Mouse (Mus musculus) forebrain, embryonic 14.5 days (tissue): ENCODE data around the gene Ubn1. TPM values are rescaled to one million over a fixed set of nuclear protein-coding genes. Genes with fewer than 3 reads are reported as not detected.

Source experiments
- ATAC-seq: fragments of 200-750 bp; cut with Nextera tagmentation; 2 replicates; pipeline ENCODE4 v1.8.0; 2017; ENCODE audit warnings: mild to moderate bottlenecking, moderate library complexity
- DNase-seq: peaks from one replicate; pipeline ENCODE4 v3.0.0-alpha.2; 2015; ENCODE audit warnings: low spot score
- H3K27ac ChIP-seq: fragments of 300-500 bp; sonication (generic); 2 replicates; pipeline ENCODE4 v1.5.1; 2014; ENCODE audit warnings: low read depth, mild to moderate bottlenecking, control low read depth, low read length, moderate library complexity
- H3K27me3 ChIP-seq: fragments of 300-500 bp; sonication (generic); replicated peaks from 2 replicates; pipeline ENCODE4 v1.6.1; 2014; ENCODE audit warnings: low read length, control low read depth, mixed read lengths; ENCODE audit not compliant: control insufficient read depth, insufficient read depth
- H3K36me3 ChIP-seq: fragments of 300-500 bp; sonication (generic); 2 replicates; pipeline ENCODE4 v1.6.1; 2014; ENCODE audit warnings: low read length, control low read depth; ENCODE audit not compliant: control insufficient read depth, insufficient read depth
- H3K4me1 ChIP-seq: fragments of 300-500 bp; sonication (generic); 2 replicates; pipeline ENCODE4 v1.6.1; 2014; ENCODE audit warnings: antibody characterized with exemption, low read length, control low read depth; ENCODE audit not compliant: control insufficient read depth, insufficient read depth
- H3K4me2 ChIP-seq: fragments of 300-500 bp; sonication (generic); 2 replicates; pipeline ENCODE4 v1.6.1; 2014; ENCODE audit warnings: mild to moderate bottlenecking, control low read depth, low read length
- H3K4me3 ChIP-seq: fragments of 300-500 bp; sonication (generic); 2 replicates; pipeline ENCODE4 v1.5.1; 2014; ENCODE audit warnings: low read depth, low read length, control low read depth
- H3K9ac ChIP-seq: fragments of 300-500 bp; sonication (generic); 2 replicates; pipeline ENCODE4 v1.6.1; 2014; ENCODE audit warnings: mild to moderate bottlenecking, low read length, control low read depth, moderate library complexity
- H3K9me3 ChIP-seq: fragments of 300-500 bp; sonication (generic); replicated peaks from 2 replicates; pipeline ENCODE4 v1.6.1; 2016; ENCODE audit warnings: low read length, control low read depth, mixed read lengths; ENCODE audit not compliant: control insufficient read depth
- WGBS: fragments of 180-500 bp; shearing (Covaris S2); extraction: QIAGEN DNeasy Blood & Tissue Kit; methylation state at CpG from one replicate; pipeline ENCODE4 v1.1.7; 2014; 5-methylcytosine and 5-hydroxymethylcytosine counted together
- polyA plus RNA-seq: library from polyadenylated mRNA; unstranded; fragments of >200 nt; fragmentation: Nextera tagmentation; extraction: Ambion mirVana; gene quantifications from 2 replicates; pipeline ENCODE4 v1.2.1, GENCODE M21; 2014

Gene Ubn1
- polyA plus RNA-seq, 1 experiment from 2014 or later = 14.3 TPM

DNA sequence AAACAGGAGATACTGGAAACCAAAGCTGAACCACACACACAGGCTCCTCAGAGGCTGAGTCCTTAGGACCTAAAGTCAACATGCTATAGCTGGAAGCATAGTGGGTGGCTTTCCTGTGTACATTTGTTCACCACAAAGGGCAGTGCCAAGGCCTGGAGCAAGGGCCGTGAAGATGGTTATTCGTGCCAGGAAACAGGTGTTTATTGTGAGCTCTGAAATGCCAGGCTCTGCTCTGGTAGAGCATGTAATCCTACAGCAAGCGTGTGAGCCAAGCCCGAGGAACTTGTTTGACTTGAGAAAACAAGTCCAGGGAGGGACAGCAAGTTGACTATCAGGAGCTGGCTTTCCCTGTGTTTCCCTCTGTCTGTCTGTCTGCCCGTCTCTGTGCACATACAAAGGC lies 43.4 kb downstream of the Ubn1 start:
- ATAC-seq (no peak), DNase-seq (no peak)
- Histone ChIP-seq H3K4me3 (no peak overlapping the region), H3K36me3 (peaks cover 5% of the 10 kb centered on the region; the same call in 1 of the 2 replicates), H3K4me2 (no peak overlapping the region), H3K9ac (no peak overlapping the region), H3K9me3 (no peaks in the 10 kb centered on the region), H3K27ac (no peak overlapping the region), H3K4me1 (no peaks in the 10 kb centered on the region), H3K27me3 (no peaks in the 10 kb centered on the region)
- WGBS = 94% methylated on average over 5 of the region's 5 CpGs

GRCm38 (mm10) chr16:5096504-5096903 lies 46.6 kb downstream of the Ubn1 start:
- Histone ChIP-seq H3K4me2 (no peak overlapping the region), H3K36me3 (no peaks in the 10 kb centered on the region), H3K9me3 (no peaks in the 10 kb centered on the region), H3K4me1 (no peaks in the 10 kb centered on the region), H3K27ac (no peak overlapping the region), H3K4me3 (no peak overlapping the region), H3K9ac (no peak overlapping the region), H3K27me3 (no peaks in the 10 kb centered on the region)
- ATAC-seq (no peak), DNase-seq (no peak)
- 79% methylated on average over 8 of the region's 8 CpGs for WGBS

- H3K27ac ChIP-seq = no peak overlapping the region
- H3K27me3 ChIP-seq = no peaks in the 10 kb centered on the region
- 60% methylated on average over 6 of the region's 6 CpGs for WGBS
- H3K9me3 ChIP-seq = no peaks in the 10 kb centered on the region
- ATAC-seq (no peak), DNase-seq (no peak)
- H3K4me2 ChIP-seq = no peak overlapping the region
- H3K9ac ChIP-seq = no peak overlapping the region
- no peaks in the 10 kb centered on the region for H3K36me3 ChIP-seq
- H3K4me1 ChIP-seq = no peaks in the 10 kb centered on the region
- H3K4me3 ChIP-seq = no peak overlapping the region
These were observed 51.1 kb downstream of the Ubn1 start for GRCm38 (mm10) chr16:5101000-5101399.

- WGBS = 92% methylated on average over 7 of the region's 7 CpGs
- Histone ChIP-seq H3K4me1 (0 out of 2 replicates have a peak, but pooled peaks cover 2% of the 10 kb centered on the region), H3K9ac (no peak overlapping the region), H3K4me2 (no peak overlapping the region), H3K27ac (no peak overlapping the region), H3K27me3 (no peaks in the 10 kb centered on the region), H3K36me3 (no peaks in the 10 kb centered on the region), H3K4me3 (no peak overlapping the region), H3K9me3 (no peaks in the 10 kb centered on the region; the same call in 1 of the 2 replicates)
- DNase-seq = no peak
- no peak for ATAC-seq
These were observed 60.0 kb downstream of the Ubn1 start for GRCm38 (mm10) chr16:5109877-5110276.

DNA sequence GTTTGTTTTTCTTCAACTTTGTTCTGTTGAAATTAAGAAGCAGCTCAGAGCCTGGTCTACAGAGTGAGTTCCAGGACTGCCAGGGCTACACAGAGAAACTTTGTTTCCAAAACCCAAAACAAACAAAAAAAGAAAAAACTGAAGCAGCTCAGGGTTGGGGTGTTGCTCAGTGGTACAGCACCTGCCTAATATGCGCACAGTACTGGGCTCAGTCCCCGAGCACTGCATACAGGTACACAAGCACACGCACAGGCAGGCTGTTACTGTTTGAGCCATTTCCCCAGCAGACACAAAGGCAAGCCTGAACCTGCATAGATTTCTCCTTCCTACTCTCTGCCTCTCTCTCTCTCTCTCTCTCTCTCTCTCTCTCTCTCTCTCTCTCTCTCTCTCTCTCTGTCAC lies 61.2 kb downstream of the Ubn1 start:
- H3K9ac ChIP-seq = no peak overlapping the region
- 0 out of 2 replicates have a peak, but pooled peaks cover 2% of the 10 kb centered on the region for H3K4me1 ChIP-seq
- no peak for DNase-seq
- no peak overlapping the region for H3K27ac ChIP-seq
- no peaks in the 10 kb centered on the region for H3K36me3 ChIP-seq
- no peak overlapping the region for H3K4me2 ChIP-seq
- ATAC-seq = no peak
- no peaks in the 10 kb centered on the region; the same call in 1 of the 2 replicates for H3K9me3 ChIP-seq
- H3K4me3 ChIP-seq = no peak overlapping the region
- no peaks in the 10 kb centered on the region for H3K27me3 ChIP-seq
- WGBS = 84% methylated on average over 3 of the region's 3 CpGs

GRCm38 (mm10) chr16:5113002-5113550 lies 63.2 kb downstream of the Ubn1 start:
- no peaks in the 10 kb centered on the region; the same call in 1 of the 2 replicates for H3K9me3 ChIP-seq
- no peak; the same call in 1 of the 2 replicates for ATAC-seq
- H3K27ac ChIP-seq = no peak overlapping the region
- H3K36me3 ChIP-seq = no peaks in the 10 kb centered on the region
- 0 out of 2 replicates have a peak, but pooled peaks cover 2% of the 10 kb centered on the region for H3K4me1 ChIP-seq
- DNase-seq = peak; percentile 37
- WGBS = 44% methylated on average over 4 of the region's 4 CpGs
- H3K9ac ChIP-seq = no peak overlapping the region
- H3K4me2 ChIP-seq = no peak overlapping the region
- H3K27me3 ChIP-seq = no peaks in the 10 kb centered on the region
- no peak overlapping the region for H3K4me3 ChIP-seq

DNA sequence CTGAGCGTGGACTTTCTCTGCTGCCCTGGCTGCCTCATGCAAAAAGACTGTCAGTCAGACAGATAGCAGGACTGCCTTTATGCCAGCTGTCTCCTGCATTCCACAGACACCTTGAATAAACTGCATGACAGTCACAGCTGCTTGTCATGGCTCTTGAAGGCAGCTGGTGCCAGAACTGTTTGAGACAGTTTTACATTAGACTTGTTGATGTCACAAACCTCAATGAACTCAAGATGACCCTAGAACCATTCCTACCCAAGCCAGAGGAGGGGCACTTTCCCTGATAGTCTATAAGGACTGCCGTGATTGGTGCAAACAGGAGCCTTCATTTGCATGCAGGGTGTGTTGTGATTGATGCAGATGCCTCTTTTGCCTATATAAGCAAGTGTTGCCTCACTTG lies 63.7 kb downstream of the Ubn1 start:
- ATAC-seq (no peak), DNase-seq (no peak)
- Histone ChIP-seq H3K9ac (no peak overlapping the region), H3K27me3 (no peaks in the 10 kb centered on the region), H3K27ac (no peak overlapping the region), H3K4me1 (0 out of 2 replicates have a peak, but pooled peaks cover 2% of the 10 kb centered on the region), H3K9me3 (no peaks in the 10 kb centered on the region), H3K4me2 (no peak overlapping the region), H3K36me3 (no peaks in the 10 kb centered on the region), H3K4me3 (no peak overlapping the region)
- 73% methylated on average over 2 of the region's 2 CpGs for WGBS

- no peaks in the 10 kb centered on the region; the same call in 1 of the 2 replicates for H3K9me3 ChIP-seq
- no peaks in the 10 kb centered on the region for H3K36me3 ChIP-seq
- no peak overlapping the region for H3K9ac ChIP-seq
- no peak overlapping the region for H3K4me2 ChIP-seq
- no peak overlapping the region for H3K4me3 ChIP-seq
- WGBS = 85% methylated on average over 4 of the region's 4 CpGs
- no peak overlapping the region for H3K27ac ChIP-seq
- ATAC-seq = no peak
- no peaks in the 10 kb centered on the region for H3K27me3 ChIP-seq
- H3K4me1 ChIP-seq = no peaks in the 10 kb centered on the region
- DNase-seq = no peak
These were observed 69.5 kb downstream of the Ubn1 start for GRCm38 (mm10) chr16:5119385-5119784.

DNA sequence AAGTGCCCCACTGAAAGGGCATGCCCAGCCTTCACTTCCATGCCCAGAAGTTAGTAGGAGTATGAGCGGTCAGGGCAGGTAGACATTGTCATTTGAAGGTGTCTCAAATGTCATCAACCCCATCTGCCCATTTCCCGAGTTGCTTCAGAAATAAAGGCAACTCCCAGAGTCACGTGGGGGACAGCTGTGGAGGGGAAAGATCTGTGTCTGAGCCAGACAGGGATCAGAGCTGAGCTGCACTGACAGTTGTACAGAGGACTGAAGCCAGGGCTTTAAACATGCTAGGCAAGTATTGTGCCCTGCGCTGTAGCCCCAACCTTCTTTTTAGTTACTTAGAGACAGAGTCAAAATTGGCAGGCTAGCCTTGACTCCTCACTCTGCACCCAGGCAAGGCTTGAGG lies 70.0 kb downstream of the Ubn1 start:
- 84% methylated on average over 4 of the region's 4 CpGs for WGBS
- DNase-seq (no peak), ATAC-seq (no peak)
- no peaks in the 10 kb centered on the region for H3K4me1 ChIP-seq
- no peak overlapping the region for H3K27ac ChIP-seq
- H3K4me3 ChIP-seq = no peak overlapping the region
- H3K9me3 ChIP-seq = no peaks in the 10 kb centered on the region; the same call in 1 of the 2 replicates
- H3K36me3 ChIP-seq = no peaks in the 10 kb centered on the region
- no peaks in the 10 kb centered on the region for H3K27me3 ChIP-seq
- no peak overlapping the region for H3K4me2 ChIP-seq
- no peak overlapping the region for H3K9ac ChIP-seq
